Mouse (Mus musculus): ENCODE measurements around the gene Lrrc7. TPM values are rescaled to one million over a fixed set of nuclear protein-coding genes. Genes with fewer than 3 reads are reported as not detected.

The Lrrc7 gene
- polyA plus RNA-seq, 1 experiment from 2014 or later: 4.4 TPM

DNA sequence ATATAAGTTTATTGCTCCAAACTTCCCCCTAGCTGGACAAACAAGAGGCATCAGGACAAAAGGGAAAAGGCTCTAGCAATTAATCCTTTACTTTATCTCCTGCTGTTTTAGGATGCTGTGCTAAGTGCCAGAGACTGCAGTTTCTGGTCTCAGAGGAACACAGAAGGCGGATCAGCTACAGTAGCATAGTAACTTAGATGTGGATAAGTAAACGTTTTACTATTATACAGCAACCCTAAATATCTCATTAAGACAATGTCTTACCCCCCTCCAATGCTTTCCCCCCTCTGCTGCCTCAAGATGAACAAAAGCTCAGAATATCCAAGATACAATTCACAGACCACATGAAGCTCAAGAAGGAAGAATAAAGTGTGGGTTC, 174.0 kb downstream of the Lrrc7 start:
- H3K27ac ChIP-seq (ENCODE audit: low read length): no peak overlapping the region; the same call in 1 of the 2 replicates
- no peaks in the 10 kb centered on the region for H3K36me3 ChIP-seq (ENCODE audit: control insufficient read depth, insufficient read depth, low read length)
- H3K9ac ChIP-seq (replicated peaks; ENCODE audit: low read depth, low read length): no peak overlapping the region
- WGBS: 46% methylated on average over 2 of the region's 2 CpGs
- ATAC-seq (ENCODE audit: insufficient number of reproducible peaks, insufficient read depth, low FRiP score, low read depth): no peak
- H3K4me3 ChIP-seq (ENCODE audit: low read depth, low read length): no peak overlapping the region
- no peaks in the 10 kb centered on the region for H3K4me1 ChIP-seq (ENCODE audit: control insufficient read depth, insufficient read depth, low read length)
- no peak overlapping the region for H3K4me2 ChIP-seq (replicated peaks; ENCODE audit: low read depth, low read length)
- H3K27me3 ChIP-seq (ENCODE audit: control insufficient read depth, insufficient read depth, low read length): no peaks in the 10 kb centered on the region
- no peaks in the 10 kb centered on the region for H3K9me3 ChIP-seq (ENCODE audit: control insufficient read depth, low read depth, low read length)

DNA sequence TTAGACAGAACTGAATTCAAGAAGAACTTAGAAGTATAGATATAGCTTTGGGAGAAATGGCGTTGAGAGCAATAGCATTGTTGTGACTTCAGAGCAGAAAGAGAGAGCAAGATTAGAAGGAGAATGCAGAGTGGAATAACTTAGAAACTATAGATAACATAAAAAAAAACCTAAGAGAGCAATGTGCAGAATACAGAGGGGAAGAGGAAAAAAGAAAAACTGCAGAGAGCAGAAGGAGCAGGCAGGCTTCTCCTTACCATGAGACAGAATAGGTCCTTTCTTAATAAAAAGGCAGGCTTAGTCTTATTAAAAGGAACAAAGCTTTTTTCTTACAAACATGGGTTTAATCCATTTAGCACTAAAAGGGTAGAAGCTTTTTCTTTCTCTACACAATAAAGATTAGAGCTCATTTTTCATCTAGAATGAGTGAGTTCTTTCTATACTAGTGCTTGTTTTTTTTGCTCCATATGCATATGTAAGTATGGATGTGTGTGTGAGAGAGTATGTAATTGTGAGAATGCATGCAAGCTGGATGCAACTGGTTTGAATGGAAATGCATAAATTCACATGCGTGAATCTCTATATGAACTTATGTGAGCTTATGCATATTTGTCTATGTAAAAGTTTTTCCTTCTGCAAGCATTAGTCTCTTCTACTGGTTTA, 174.5 kb downstream of the Lrrc7 start:
- WGBS: 60% methylated on average over 2 of the region's 2 CpGs
- H3K4me1 ChIP-seq (ENCODE audit: control insufficient read depth, insufficient read depth, low read length): no peaks in the 10 kb centered on the region
- H3K27ac ChIP-seq (ENCODE audit: low read length): no peak overlapping the region; the same call in 1 of the 2 replicates
- no peak overlapping the region for H3K4me3 ChIP-seq (ENCODE audit: low read depth, low read length)
- no peak overlapping the region for H3K4me2 ChIP-seq (replicated peaks; ENCODE audit: low read depth, low read length)
- no peaks in the 10 kb centered on the region for H3K36me3 ChIP-seq (ENCODE audit: control insufficient read depth, insufficient read depth, low read length)
- no peak overlapping the region for H3K9ac ChIP-seq (replicated peaks; ENCODE audit: low read depth, low read length)
- no peaks in the 10 kb centered on the region for H3K9me3 ChIP-seq (ENCODE audit: control insufficient read depth, low read depth, low read length)
- H3K27me3 ChIP-seq (ENCODE audit: control insufficient read depth, insufficient read depth, low read length): no peaks in the 10 kb centered on the region
- ATAC-seq (ENCODE audit: insufficient number of reproducible peaks, insufficient read depth, low FRiP score, low read depth): no peak

DNA sequence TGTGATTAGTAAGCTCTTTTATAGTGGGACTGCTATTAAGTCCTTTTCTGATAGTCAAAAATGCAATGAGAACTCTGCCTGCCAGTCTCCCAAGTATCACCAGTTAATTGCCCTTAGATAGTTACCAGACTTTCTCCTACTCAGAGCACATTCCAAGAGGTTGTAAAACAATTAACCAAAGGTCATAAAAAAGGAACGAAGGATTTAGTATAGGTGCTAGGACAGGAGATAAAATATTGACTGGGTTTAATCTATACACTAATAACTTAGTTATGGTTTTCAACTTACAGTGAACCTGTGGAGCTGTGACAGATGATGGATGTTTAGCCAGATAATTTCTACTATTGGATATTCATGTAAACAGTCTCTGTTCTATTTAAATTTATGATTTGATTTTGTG, 175.2 kb downstream of the Lrrc7 start:
- Histone ChIP-seq H3K4me3 (ENCODE audit: low read depth, low read length) (no peak overlapping the region), H3K27me3 (ENCODE audit: control insufficient read depth, insufficient read depth, low read length) (no peaks in the 10 kb centered on the region), H3K9ac (replicated peaks; ENCODE audit: low read depth, low read length) (no peak overlapping the region), H3K4me2 (replicated peaks; ENCODE audit: low read depth, low read length) (no peak overlapping the region), H3K27ac (ENCODE audit: low read length) (no peak overlapping the region), H3K9me3 (ENCODE audit: control insufficient read depth, low read depth, low read length) (no peaks in the 10 kb centered on the region), H3K4me1 (ENCODE audit: control insufficient read depth, insufficient read depth, low read length) (no peaks in the 10 kb centered on the region), H3K36me3 (ENCODE audit: control insufficient read depth, insufficient read depth, low read length) (no peaks in the 10 kb centered on the region)
- ATAC-seq (ENCODE audit: insufficient number of reproducible peaks, insufficient read depth, low FRiP score, low read depth): no peak; the same call in 1 of the 2 replicates
- WGBS: 8% methylated on average over 1 of the region's 1 CpGs

DNA sequence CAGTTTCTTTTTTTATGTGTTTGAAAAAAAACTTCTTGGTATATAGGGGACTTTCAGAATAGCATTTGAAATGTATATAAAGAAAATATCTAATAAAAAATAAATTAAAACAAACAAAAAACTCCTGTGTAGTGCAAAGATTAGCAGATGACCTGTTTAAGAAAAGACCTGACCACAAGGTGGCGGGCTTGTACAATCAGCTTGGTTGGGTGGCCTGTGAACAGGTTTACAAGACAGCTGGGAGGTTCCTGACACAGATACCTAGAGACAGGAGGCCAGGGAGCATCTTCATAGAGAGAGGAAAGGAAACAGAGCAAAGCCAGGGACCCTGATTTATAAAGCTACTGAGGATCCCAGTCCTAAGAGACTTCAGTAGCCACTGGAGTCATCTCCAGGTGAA, 186.1 kb downstream of the Lrrc7 start:
- Histone ChIP-seq H3K27me3 (ENCODE audit: control insufficient read depth, insufficient read depth, low read length) (no peaks in the 10 kb centered on the region), H3K4me2 (replicated peaks; ENCODE audit: low read depth, low read length) (no peak overlapping the region), H3K9me3 (ENCODE audit: control insufficient read depth, low read depth, low read length) (no peaks in the 10 kb centered on the region), H3K4me1 (ENCODE audit: control insufficient read depth, insufficient read depth, low read length) (no peaks in the 10 kb centered on the region), H3K36me3 (ENCODE audit: control insufficient read depth, insufficient read depth, low read length) (no peaks in the 10 kb centered on the region), H3K27ac (ENCODE audit: low read length) (no peak overlapping the region), H3K4me3 (ENCODE audit: low read depth, low read length) (no peak overlapping the region), H3K9ac (replicated peaks; ENCODE audit: low read depth, low read length) (no peak overlapping the region)
- ATAC-seq (ENCODE audit: insufficient number of reproducible peaks, insufficient read depth, low FRiP score, low read depth): no peak
- 6% methylated on average over 1 of the region's 1 CpGs for WGBS

DNA sequence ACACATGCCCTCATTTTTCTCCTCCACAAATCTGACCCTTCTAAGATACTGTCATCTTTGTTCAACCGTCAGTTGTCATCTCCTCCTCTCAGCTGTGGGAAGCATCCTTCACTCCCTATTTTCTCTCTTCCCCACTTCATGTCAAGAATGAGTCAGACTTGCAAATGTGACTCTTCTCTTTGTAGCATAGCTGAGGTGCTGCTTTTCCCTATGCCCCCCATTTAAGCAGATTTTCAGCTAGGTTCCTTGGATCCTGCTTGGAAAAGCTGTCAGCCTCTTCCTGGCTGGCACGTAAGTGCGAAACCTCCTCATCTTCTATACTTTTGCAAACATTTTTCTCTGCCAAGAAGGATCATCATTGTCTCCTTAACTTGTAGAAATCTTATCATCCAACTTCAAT, 192.9 kb downstream of the Lrrc7 start:
- H3K9ac ChIP-seq (replicated peaks; ENCODE audit: low read depth, low read length): no peak overlapping the region
- no peaks in the 10 kb centered on the region for H3K9me3 ChIP-seq (ENCODE audit: control insufficient read depth, low read depth, low read length)
- WGBS: 78% methylated on average over 3 of the region's 3 CpGs
- no peak overlapping the region for H3K4me3 ChIP-seq (ENCODE audit: low read depth, low read length)
- no peak for ATAC-seq (ENCODE audit: insufficient number of reproducible peaks, insufficient read depth, low FRiP score, low read depth)
- no peak overlapping the region for H3K27ac ChIP-seq (ENCODE audit: low read length)
- no peaks in the 10 kb centered on the region for H3K4me1 ChIP-seq (ENCODE audit: control insufficient read depth, insufficient read depth, low read length)
- H3K36me3 ChIP-seq (ENCODE audit: control insufficient read depth, insufficient read depth, low read length): no peaks in the 10 kb centered on the region
- no peaks in the 10 kb centered on the region for H3K27me3 ChIP-seq (ENCODE audit: control insufficient read depth, insufficient read depth, low read length)
- no peak overlapping the region for H3K4me2 ChIP-seq (replicated peaks; ENCODE audit: low read depth, low read length)

DNA sequence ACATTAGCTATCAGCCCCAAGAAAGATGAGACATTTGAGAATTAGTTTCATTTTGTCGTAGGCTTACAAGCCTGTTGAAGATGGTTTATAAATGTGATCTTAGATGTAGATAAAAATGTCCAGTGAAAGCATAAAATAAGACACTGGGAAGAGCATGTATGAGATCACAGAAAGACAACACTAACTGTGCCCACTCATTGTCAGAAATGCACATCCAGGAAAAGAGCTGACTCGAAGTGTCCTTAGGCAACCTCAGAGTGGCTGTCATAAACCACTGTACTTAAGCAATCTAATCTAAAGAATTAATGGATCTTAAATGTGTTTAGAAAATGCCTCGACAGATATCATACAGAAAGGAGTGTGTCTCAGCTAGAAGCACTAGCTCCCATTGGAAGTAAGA, 196.2 kb downstream of the Lrrc7 start:
- WGBS: 73% methylated on average over 3 of the region's 3 CpGs
- Histone ChIP-seq H3K27me3 (ENCODE audit: control insufficient read depth, insufficient read depth, low read length) (no peaks in the 10 kb centered on the region), H3K9ac (replicated peaks; ENCODE audit: low read depth, low read length) (no peak overlapping the region), H3K4me1 (ENCODE audit: control insufficient read depth, insufficient read depth, low read length) (no peaks in the 10 kb centered on the region), H3K9me3 (ENCODE audit: control insufficient read depth, low read depth, low read length) (no peaks in the 10 kb centered on the region), H3K27ac (ENCODE audit: low read length) (no peak overlapping the region), H3K4me2 (replicated peaks; ENCODE audit: low read depth, low read length) (no peak overlapping the region), H3K4me3 (ENCODE audit: low read depth, low read length) (no peak overlapping the region), H3K36me3 (ENCODE audit: control insufficient read depth, insufficient read depth, low read length) (no peaks in the 10 kb centered on the region)
- no peak for ATAC-seq (ENCODE audit: insufficient number of reproducible peaks, insufficient read depth, low FRiP score, low read depth)

DNA sequence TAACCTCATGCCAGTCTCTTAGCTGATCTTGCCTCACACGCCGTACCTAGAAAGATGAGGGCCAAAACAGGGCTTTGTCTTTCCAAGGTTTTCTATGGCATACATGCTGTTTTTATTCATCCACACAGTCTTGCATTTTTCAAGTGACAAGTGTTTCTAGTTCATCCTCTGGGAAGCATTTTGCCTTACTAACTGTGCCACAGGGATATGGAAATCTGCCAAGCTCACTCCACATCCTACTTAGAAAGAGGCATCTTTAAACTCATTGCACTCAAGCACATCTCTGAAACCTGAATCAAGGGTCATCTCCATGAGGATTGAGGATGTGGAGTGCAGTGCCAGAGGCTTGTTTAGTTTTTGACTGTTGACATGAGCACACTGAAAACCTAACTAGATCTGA, 199.9 kb downstream of the Lrrc7 start:
- no peaks in the 10 kb centered on the region for H3K27me3 ChIP-seq (ENCODE audit: control insufficient read depth, insufficient read depth, low read length)
- H3K4me2 ChIP-seq (replicated peaks; ENCODE audit: low read depth, low read length): no peak overlapping the region
- ATAC-seq (ENCODE audit: insufficient number of reproducible peaks, insufficient read depth, low FRiP score, low read depth): no peak
- no peak overlapping the region for H3K27ac ChIP-seq (ENCODE audit: low read length)
- WGBS: 90% methylated on average over 2 of the region's 2 CpGs
- no peak overlapping the region for H3K4me3 ChIP-seq (ENCODE audit: low read depth, low read length)
- H3K4me1 ChIP-seq (ENCODE audit: control insufficient read depth, insufficient read depth, low read length): no peaks in the 10 kb centered on the region
- no peaks in the 10 kb centered on the region for H3K9me3 ChIP-seq (ENCODE audit: control insufficient read depth, low read depth, low read length)
- no peaks in the 10 kb centered on the region for H3K36me3 ChIP-seq (ENCODE audit: control insufficient read depth, insufficient read depth, low read length)
- no peak overlapping the region for H3K9ac ChIP-seq (replicated peaks; ENCODE audit: low read depth, low read length)

DNA sequence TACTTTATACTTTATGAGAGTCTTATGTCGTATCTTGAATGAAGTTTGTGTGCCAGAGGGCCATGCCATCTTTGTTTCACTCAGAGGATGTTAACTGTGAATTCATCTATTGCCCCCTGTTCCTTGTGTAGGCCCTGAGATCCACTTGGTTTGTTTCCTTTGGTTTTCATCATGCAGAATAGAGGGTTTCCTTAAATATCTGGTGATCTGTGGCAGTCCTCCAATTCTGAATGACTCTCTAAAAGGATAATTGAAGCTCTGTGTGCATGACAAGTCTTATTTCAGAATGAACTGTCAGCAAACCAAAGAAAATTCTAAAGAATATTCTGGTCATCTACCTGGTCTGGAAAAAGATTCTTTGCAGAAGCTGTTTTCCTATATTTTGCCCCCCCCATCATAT, 205.3 kb downstream of the Lrrc7 start:
- Histone ChIP-seq H3K27me3 (ENCODE audit: control insufficient read depth, insufficient read depth, low read length) (no peaks in the 10 kb centered on the region), H3K4me1 (ENCODE audit: control insufficient read depth, insufficient read depth, low read length) (no peaks in the 10 kb centered on the region), H3K27ac (ENCODE audit: low read length) (no peak overlapping the region), H3K4me2 (replicated peaks; ENCODE audit: low read depth, low read length) (no peak overlapping the region), H3K9me3 (ENCODE audit: control insufficient read depth, low read depth, low read length) (no peaks in the 10 kb centered on the region), H3K4me3 (ENCODE audit: low read depth, low read length) (no peak overlapping the region), H3K9ac (replicated peaks; ENCODE audit: low read depth, low read length) (no peak overlapping the region), H3K36me3 (ENCODE audit: control insufficient read depth, insufficient read depth, low read length) (no peaks in the 10 kb centered on the region)
- WGBS: 81% methylated on average over 1 of the region's 1 CpGs
- no peak for ATAC-seq (ENCODE audit: insufficient number of reproducible peaks, insufficient read depth, low FRiP score, low read depth)

DNA sequence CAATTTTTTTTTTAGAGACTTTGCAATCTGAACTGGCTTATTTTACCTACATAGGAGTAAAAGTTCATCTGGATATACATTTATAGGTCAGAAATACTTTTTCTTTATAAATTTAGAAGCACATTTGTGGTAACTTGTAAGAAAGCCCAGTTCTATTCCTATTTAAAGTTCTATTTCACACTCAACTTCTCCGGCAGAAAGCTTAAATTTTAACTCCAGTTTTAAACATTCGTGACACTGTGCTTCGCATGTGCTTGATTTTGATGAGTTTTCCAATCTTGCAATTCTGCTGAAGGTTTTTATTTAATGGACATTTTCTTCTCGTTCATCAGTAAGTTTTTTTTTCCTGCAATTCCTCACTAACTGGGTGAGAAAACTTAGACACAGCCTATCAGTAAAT, 205.8 kb downstream of the Lrrc7 start:
- no peak for ATAC-seq (ENCODE audit: insufficient number of reproducible peaks, insufficient read depth, low FRiP score, low read depth)
- Histone ChIP-seq H3K36me3 (ENCODE audit: control insufficient read depth, insufficient read depth, low read length) (no peaks in the 10 kb centered on the region), H3K27ac (ENCODE audit: low read length) (no peak overlapping the region), H3K4me2 (replicated peaks; ENCODE audit: low read depth, low read length) (no peak overlapping the region), H3K27me3 (ENCODE audit: control insufficient read depth, insufficient read depth, low read length) (no peaks in the 10 kb centered on the region), H3K4me1 (ENCODE audit: control insufficient read depth, insufficient read depth, low read length) (no peaks in the 10 kb centered on the region), H3K9me3 (ENCODE audit: control insufficient read depth, low read depth, low read length) (no peaks in the 10 kb centered on the region), H3K9ac (replicated peaks; ENCODE audit: low read depth, low read length) (no peak overlapping the region), H3K4me3 (ENCODE audit: low read depth, low read length) (no peak overlapping the region)
- 81% methylated on average over 4 of the region's 4 CpGs for WGBS

All from stomach, embryonic 14.5 days (tissue).